Mouse (Mus musculus): Measurements from ENCODE around the gene Sfmbt1.
"Not testable (repeated sequence)": the region's sequence is repeated elsewhere in the genome, so short reads cannot be mapped to it uniquely, and the experiment has no call there.

Gene Sfmbt1

GRCm38 (mm10) chr14:30718696-30719095 lies 4.0 kb downstream of the Sfmbt1 start:
- DNase-seq, result not testable (repeated sequence)

GRCm38 (mm10) chr14:30719514-30719913 lies 4.9 kb downstream of the Sfmbt1 start:
- no peak for DNase-seq

GRCm38 (mm10) chr14:30721850-30722249 lies 7.2 kb downstream of the Sfmbt1 start:
- no peak for DNase-seq

GRCm38 (mm10) chr14:30722406-30722805 lies 7.8 kb downstream of the Sfmbt1 start:
- DNase-seq, result no peak

- DNase-seq, result no peak
Measured at GRCm38 (mm10) chr14:30731896-30732295, 17.2 kb downstream of the Sfmbt1 start.

GRCm38 (mm10) chr14:30734665-30735064 lies 20.0 kb downstream of the Sfmbt1 start:
- no peak for DNase-seq

- no peak for DNase-seq
Measured at GRCm38 (mm10) chr14:30735810-30736209, 21.2 kb downstream of the Sfmbt1 start.

GRCm38 (mm10) chr14:30736413-30736812 lies 21.8 kb downstream of the Sfmbt1 start:
- DNase-seq, result no peak

GRCm38 (mm10) chr14:30743891-30744290 lies 29.2 kb downstream of the Sfmbt1 start:
- DNase-seq, result no peak

GRCm38 (mm10) chr14:30746160-30746559 lies 31.5 kb downstream of the Sfmbt1 start:
- no peak for DNase-seq

- no peak for DNase-seq
Measured at GRCm38 (mm10) chr14:30757239-30757638, 42.6 kb downstream of the Sfmbt1 start.

- no peak for DNase-seq
Measured at GRCm38 (mm10) chr14:30761211-30761610, 46.6 kb downstream of the Sfmbt1 start.

- DNase-seq, result no peak
Measured at GRCm38 (mm10) chr14:30762131-30762903, 47.7 kb downstream of the Sfmbt1 start.

- no peak for DNase-seq
Measured at GRCm38 (mm10) chr14:30762904-30763568, 48.4 kb downstream of the Sfmbt1 start.

GRCm38 (mm10) chr14:30784614-30785013 lies 70.0 kb downstream of the Sfmbt1 start:
- no peak for DNase-seq

- no peak for DNase-seq
Measured at GRCm38 (mm10) chr14:30789471-30789870, 74.8 kb downstream of the Sfmbt1 start.

- DNase-seq, result no peak
Measured at GRCm38 (mm10) chr14:30792871-30793270, 78.2 kb downstream of the Sfmbt1 start.

- DNase-seq, result no peak
Measured at GRCm38 (mm10) chr14:30801756-30802155, 87.1 kb downstream of the Sfmbt1 start.

- DNase-seq, result no peak
Measured at GRCm38 (mm10) chr14:30821136-30821535, 106.5 kb downstream of the Sfmbt1 start.

- no peak for DNase-seq
Measured at GRCm38 (mm10) chr14:30824456-30824995, 109.9 kb downstream of the Sfmbt1 start.

GRCm38 (mm10) chr14:30825021-30825475 lies 110.4 kb downstream of the Sfmbt1 start:
- no peak for DNase-seq

- DNase-seq, result peak; percentile 89
Measured at GRCm38 (mm10) chr14:30825476-30826131, 111.0 kb downstream of the Sfmbt1 start, which contains the start of gene Tmem110. Tmem110 (plus strand) TSS chr14:30825590.
